Mouse (Mus musculus): Measurements from ENCODE around the gene Ptgr1. TPM values are rescaled to one million over a fixed set of nuclear protein-coding genes. Genes with fewer than 3 reads are reported as not detected.

The Ptgr1 gene
- polyA plus RNA-seq, 1 experiment from 2014 or later = 5.4 TPM

- Histone ChIP-seq H3K4me3 (replicated peaks) (no peak overlapping the region), H3K27ac (no peak overlapping the region), H3K9me3 (no peaks in the 10 kb centered on the region), H3K4me1 (replicated peaks) (peaks cover 28% of the 10 kb centered on the region), H3K27me3 (no peaks in the 10 kb centered on the region; the same call in 1 of the 2 replicates), H3K4me2 (replicated peaks) (no peak overlapping the region), H3K9ac (replicated peaks) (no peak overlapping the region), H3K36me3 (no peaks in the 10 kb centered on the region)
- 65% methylated on average over 8 of the region's 8 CpGs for WGBS
- ATAC-seq = no peak
These were observed 19.3 kb upstream of the Ptgr1 start for GRCm38 (mm10) chr4:59006211-59006610.

GRCm38 (mm10) chr4:59003806-59004200 is 16.9 kb upstream of the Ptgr1 start:
- Histone ChIP-seq H3K4me2 (replicated peaks) (peak overlapping the region; percentile 86), H3K27ac (no peak overlapping the region), H3K36me3 (no peaks in the 10 kb centered on the region), H3K9me3 (no peaks in the 10 kb centered on the region), H3K4me3 (replicated peaks) (peak overlapping the region; percentile 91), H3K9ac (replicated peaks) (peak overlapping the region; percentile 94), H3K27me3 (no peaks in the 10 kb centered on the region; the same call in 1 of the 2 replicates), H3K4me1 (replicated peaks) (peaks cover 28% of the 10 kb centered on the region)
- 45% methylated on average over 7 of the region's 7 CpGs for WGBS
- no peak for ATAC-seq

- under 1% methylated on average over 86 of the region's 89 CpGs for WGBS
- ATAC-seq = peak; percentile 99
- peak within 1 kb of the TSS; percentile 91 for H3K4me3 ChIP-seq (replicated peaks)
- no peaks in the 10 kb centered on the region for H3K9me3 ChIP-seq
- H3K4me1 ChIP-seq (replicated peaks) = peaks cover 28% of the 10 kb centered on the region
- no peaks in the 10 kb centered on the region for H3K36me3 ChIP-seq
- peak within 1 kb of the TSS; percentile 94 for H3K9ac ChIP-seq (replicated peaks)
- H3K27ac ChIP-seq = peak within 1 kb of the TSS; percentile 93
- peak within 1 kb of the TSS; percentile 86 for H3K4me2 ChIP-seq (replicated peaks)
- no peaks in the 10 kb centered on the region; the same call in 1 of the 2 replicates for H3K27me3 ChIP-seq
These were observed 16.3 kb upstream of the Ptgr1 start, which contains the start of gene Gm20503 for GRCm38 (mm10) chr4:59002948-59003805. TSS of gene Gm20503 (plus strand) at chr4:59003210.

- Histone ChIP-seq H3K4me1 (replicated peaks) (peaks cover 19% of the 10 kb centered on the region), H3K36me3 (no peaks in the 10 kb centered on the region), H3K27me3 (no peaks in the 10 kb centered on the region; the same call in 1 of the 2 replicates), H3K9me3 (no peaks in the 10 kb centered on the region), H3K4me2 (replicated peaks) (no peak overlapping the region), H3K27ac (no peak overlapping the region), H3K9ac (replicated peaks) (no peak overlapping the region), H3K4me3 (replicated peaks) (no peak overlapping the region)
- 0% methylated on average over 2 of the region's 2 CpGs for WGBS
- no peak for ATAC-seq
These were observed 13.7 kb upstream of the Ptgr1 start for GRCm38 (mm10) chr4:59000614-59001013.

GRCm38 (mm10) chr4:58999686-59000085 is 12.8 kb upstream of the Ptgr1 start:
- 7% methylated on average over 2 of the region's 2 CpGs for WGBS
- Histone ChIP-seq H3K9me3 (no peaks in the 10 kb centered on the region), H3K4me3 (replicated peaks) (no peak overlapping the region), H3K4me1 (replicated peaks) (peaks cover 18% of the 10 kb centered on the region), H3K27ac (no peak overlapping the region), H3K27me3 (no peaks in the 10 kb centered on the region), H3K4me2 (replicated peaks) (no peak overlapping the region), H3K36me3 (no peaks in the 10 kb centered on the region), H3K9ac (replicated peaks) (no peak overlapping the region)
- ATAC-seq = no peak

GRCm38 (mm10) chr4:58998688-58999087 is 11.8 kb upstream of the Ptgr1 start:
- H3K9me3 ChIP-seq = no peaks in the 10 kb centered on the region
- 88% methylated on average over 1 of the region's 1 CpGs for WGBS
- no peaks in the 10 kb centered on the region for H3K27me3 ChIP-seq
- H3K9ac ChIP-seq (replicated peaks) = no peak overlapping the region
- ATAC-seq = no peak
- H3K4me1 ChIP-seq (replicated peaks) = peaks cover 8% of the 10 kb centered on the region
- no peaks in the 10 kb centered on the region for H3K36me3 ChIP-seq
- no peak overlapping the region for H3K4me2 ChIP-seq (replicated peaks)
- no peak overlapping the region for H3K27ac ChIP-seq
- no peak overlapping the region for H3K4me3 ChIP-seq (replicated peaks)

GRCm38 (mm10) chr4:58997081-58997480 is 10.2 kb upstream of the Ptgr1 start:
- no peaks in the 10 kb centered on the region for H3K9me3 ChIP-seq
- H3K27ac ChIP-seq = no peak overlapping the region
- H3K4me3 ChIP-seq (replicated peaks) = no peak overlapping the region
- no peaks in the 10 kb centered on the region for H3K36me3 ChIP-seq
- ATAC-seq = no peak
- no peak overlapping the region for H3K4me2 ChIP-seq (replicated peaks)
- H3K27me3 ChIP-seq = no peaks in the 10 kb centered on the region
- H3K4me1 ChIP-seq (replicated peaks) = no peaks in the 10 kb centered on the region
- 92% methylated on average over 5 of the region's 5 CpGs for WGBS
- no peak overlapping the region for H3K9ac ChIP-seq (replicated peaks)

GRCm38 (mm10) chr4:58995251-58995693 is 8.4 kb upstream of the Ptgr1 start:
- WGBS = 81% methylated on average over 8 of the region's 8 CpGs

GRCm38 (mm10) chr4:58994762-58995161 is 7.8 kb upstream of the Ptgr1 start, which contains the start of gene Dnajc25:
TSS of gene Dnajc25 (plus strand) at chr4:58995062.
- WGBS = 91% methylated on average over 4 of the region's 4 CpGs
- no peak within 1 kb of the TSS for H3K27ac ChIP-seq

More at GRCm38 (mm10) chr4:58995251-58995693, 8.4 kb upstream of the Ptgr1 start:
- ATAC-seq = no peak
- Histone ChIP-seq H3K4me1 (replicated peaks) (no peaks in the 10 kb centered on the region), H3K27me3 (no peaks in the 10 kb centered on the region), H3K9ac (replicated peaks) (no peak overlapping the region), H3K36me3 (no peaks in the 10 kb centered on the region), H3K4me3 (replicated peaks) (no peak overlapping the region), H3K9me3 (no peaks in the 10 kb centered on the region), H3K27ac (no peak overlapping the region), H3K4me2 (replicated peaks) (no peak overlapping the region)

GRCm38 (mm10) chr4:58992195-58992594 is 5.3 kb upstream of the Ptgr1 start:
- Histone ChIP-seq H3K36me3 (no peaks in the 10 kb centered on the region), H3K27me3 (0 out of 2 replicates have a peak, but pooled peaks cover 8% of the 10 kb centered on the region), H3K9ac (replicated peaks) (no peak overlapping the region), H3K4me3 (replicated peaks) (no peak overlapping the region), H3K27ac (no peak overlapping the region), H3K4me2 (replicated peaks) (no peak overlapping the region), H3K9me3 (no peaks in the 10 kb centered on the region), H3K4me1 (replicated peaks) (no peaks in the 10 kb centered on the region)
- WGBS = 71% methylated on average over 5 of the region's 5 CpGs
- no peak for ATAC-seq

More at GRCm38 (mm10) chr4:58994762-58995161, 7.8 kb upstream of the Ptgr1 start, which contains the start of gene Dnajc25:
- H3K4me2 ChIP-seq (replicated peaks) = no peak within 1 kb of the TSS
- no peaks in the 10 kb centered on the region for H3K4me1 ChIP-seq (replicated peaks)
- no peak within 1 kb of the TSS for H3K9ac ChIP-seq (replicated peaks)
- no peaks in the 10 kb centered on the region for H3K27me3 ChIP-seq
- H3K36me3 ChIP-seq = no peaks in the 10 kb centered on the region
- no peak for ATAC-seq
- H3K4me3 ChIP-seq (replicated peaks) = no peak within 1 kb of the TSS
- H3K9me3 ChIP-seq = no peaks in the 10 kb centered on the region

GRCm38 (mm10) chr4:58990609-58991434 is 3.9 kb upstream of the Ptgr1 start:
- H3K4me1 ChIP-seq (replicated peaks) = 0 out of 2 replicates have a peak, but pooled peaks cover 10% of the 10 kb centered on the region
- no peak overlapping the region for H3K4me3 ChIP-seq (replicated peaks)
- no peak overlapping the region for H3K9ac ChIP-seq (replicated peaks)
- no peak overlapping the region for H3K4me2 ChIP-seq (replicated peaks)
- H3K9me3 ChIP-seq = no peaks in the 10 kb centered on the region
- ATAC-seq = peak; percentile 65
- 0 out of 2 replicates have a peak, but pooled peaks cover 8% of the 10 kb centered on the region for H3K27me3 ChIP-seq
- WGBS = 61% methylated on average over 17 of the region's 17 CpGs
- no peaks in the 10 kb centered on the region for H3K36me3 ChIP-seq
- no peak overlapping the region for H3K27ac ChIP-seq

All from midbrain, embryonic 13.5 days (tissue).